Mouse (Mus musculus): ENCODE data around the gene Cdc42ep1.
A peak's percentile ranks its signal among the peaks of the same experiment; 100 is the strongest.

Gene Cdc42ep1

GRCm38 (mm10) chr15:78842371-78843163 is at the start of gene Cdc42ep1:
Cdc42ep1 (plus strand) TSS chr15:78842624.
- DNase-seq (ENCODE audit: low spot score): peak; percentile 13

GRCm38 (mm10) chr15:78796196-78797059 is 46.0 kb upstream of the Cdc42ep1 start:
- no peak for DNase-seq (ENCODE audit: low spot score)

GRCm38 (mm10) chr15:78797060-78797329 is 45.4 kb upstream of the Cdc42ep1 start:
- DNase-seq (ENCODE audit: low spot score): no peak

GRCm38 (mm10) chr15:78799029-78799428 is 43.4 kb upstream of the Cdc42ep1 start:
- no peak for DNase-seq (ENCODE audit: low spot score)

GRCm38 (mm10) chr15:78801571-78801970 is 40.9 kb upstream of the Cdc42ep1 start:
- no peak for DNase-seq (ENCODE audit: low spot score)

- DNase-seq (ENCODE audit: low spot score): peak; percentile 45
These were observed 40.3 kb upstream of the Cdc42ep1 start for GRCm38 (mm10) chr15:78801971-78802741.

GRCm38 (mm10) chr15:78802776-78803391 is 39.5 kb upstream of the Cdc42ep1 start, which contains the start of gene Card10:
Card10 (minus strand) TSS chr15:78803042.
- DNase-seq (ENCODE audit: low spot score): peak; percentile 32

GRCm38 (mm10) chr15:78803499-78803900 is 38.9 kb upstream of the Cdc42ep1 start:
- DNase-seq (ENCODE audit: low spot score): no peak

- DNase-seq (ENCODE audit: low spot score): no peak
These were observed 38.1 kb upstream of the Cdc42ep1 start for GRCm38 (mm10) chr15:78804326-78804725.

GRCm38 (mm10) chr15:78805351-78805750 is 37.1 kb upstream of the Cdc42ep1 start:
- DNase-seq (ENCODE audit: low spot score): no peak

- DNase-seq (ENCODE audit: low spot score): no peak
These were observed 35.8 kb upstream of the Cdc42ep1 start for GRCm38 (mm10) chr15:78806614-78807013.

- DNase-seq (ENCODE audit: low spot score): no peak
These were observed 35.3 kb upstream of the Cdc42ep1 start for GRCm38 (mm10) chr15:78807141-78807540.

GRCm38 (mm10) chr15:78808980-78809379 is 33.4 kb upstream of the Cdc42ep1 start:
- DNase-seq (ENCODE audit: low spot score): no peak

GRCm38 (mm10) chr15:78809739-78810138 is 32.7 kb upstream of the Cdc42ep1 start:
- no peak for DNase-seq (ENCODE audit: low spot score)

GRCm38 (mm10) chr15:78810146-78810545 is 32.3 kb upstream of the Cdc42ep1 start:
- peak; percentile 24 for DNase-seq (ENCODE audit: low spot score)

GRCm38 (mm10) chr15:78813603-78814002 is 28.8 kb upstream of the Cdc42ep1 start:
- DNase-seq (ENCODE audit: low spot score): no peak

- DNase-seq (ENCODE audit: low spot score): no peak
These were observed 26.9 kb upstream of the Cdc42ep1 start for GRCm38 (mm10) chr15:78815314-78816073.

GRCm38 (mm10) chr15:78816074-78816391 is 26.4 kb upstream of the Cdc42ep1 start:
- DNase-seq (ENCODE audit: low spot score): no peak

- DNase-seq (ENCODE audit: low spot score): peak; percentile 54
These were observed 15.9 kb upstream of the Cdc42ep1 start for GRCm38 (mm10) chr15:78826213-78827204.

- DNase-seq (ENCODE audit: low spot score): peak; percentile 74
These were observed 14.1 kb upstream of the Cdc42ep1 start for GRCm38 (mm10) chr15:78828315-78828714.
